Mouse (Mus musculus) heart, adult 9 months (tissue): Measurements from ENCODE around the gene Mipep.

Experiments
- DNase-seq, 2 experiments: peaks; one replicate each; pipeline ENCODE4 v3.0.0; 2022; ENCODE audit warnings: low spot score in 2 of 2

Gene Mipep

DNA sequence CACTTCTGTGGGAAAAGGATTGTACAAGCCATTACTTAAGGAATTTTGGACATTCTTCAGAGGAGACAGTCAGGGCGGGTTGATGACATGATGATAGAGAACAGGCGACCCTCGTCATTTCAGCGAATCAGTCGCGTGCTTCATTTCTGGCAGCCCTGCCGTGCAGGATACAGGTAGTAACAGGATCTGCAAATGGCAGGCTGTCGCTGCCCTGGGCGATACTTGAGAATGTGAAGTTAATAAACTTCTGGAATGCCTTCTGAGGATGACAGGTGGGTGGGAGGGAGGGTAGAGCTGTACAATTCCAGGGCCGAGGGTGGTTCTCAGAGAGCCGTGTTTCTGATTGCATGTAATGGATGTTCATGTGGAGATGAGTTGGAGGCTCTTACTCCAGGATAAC, 82.0 kb downstream of the Mipep start:
- no peak for DNase-seq

DNA sequence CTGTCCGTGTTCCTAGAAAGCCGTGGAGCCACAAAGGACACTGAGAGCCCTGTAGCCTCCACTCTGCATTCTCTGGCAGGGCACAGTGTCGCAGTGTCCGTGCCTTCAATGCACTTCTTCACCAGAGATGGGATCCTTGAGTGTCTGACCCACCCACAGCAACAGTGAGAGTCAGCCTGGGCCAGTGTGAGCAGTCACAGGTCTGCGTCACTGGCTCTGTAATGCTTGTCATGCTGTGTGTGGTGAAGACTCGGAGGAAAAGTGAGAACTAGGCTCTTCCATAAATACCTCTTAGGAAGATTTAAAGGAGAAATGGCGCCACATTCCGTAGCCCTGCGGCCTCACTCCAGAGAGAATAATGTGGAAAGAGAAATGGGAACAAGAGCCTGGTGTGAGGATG, 84.0 kb downstream of the Mipep start:
- no peak for DNase-seq

DNA sequence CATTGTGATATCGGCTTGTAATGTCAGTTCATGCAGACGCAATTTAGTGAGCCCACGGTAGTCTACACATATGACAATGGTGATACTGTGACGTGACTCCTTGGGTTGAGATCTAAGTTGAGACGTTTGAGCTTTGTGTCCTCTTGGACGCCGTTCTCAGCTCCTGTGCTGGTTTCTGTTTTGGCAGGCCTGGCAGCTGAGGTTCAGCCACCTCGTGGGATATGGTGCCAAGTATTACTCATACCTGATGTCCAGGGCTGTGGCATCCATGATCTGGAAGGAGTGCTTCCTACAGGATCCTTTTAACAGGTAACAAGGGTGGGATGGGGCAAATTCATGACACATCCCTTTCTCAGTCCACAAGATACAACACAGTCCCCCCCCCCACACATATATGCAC, 87.5 kb downstream of the Mipep start:
- no peak for DNase-seq

DNA sequence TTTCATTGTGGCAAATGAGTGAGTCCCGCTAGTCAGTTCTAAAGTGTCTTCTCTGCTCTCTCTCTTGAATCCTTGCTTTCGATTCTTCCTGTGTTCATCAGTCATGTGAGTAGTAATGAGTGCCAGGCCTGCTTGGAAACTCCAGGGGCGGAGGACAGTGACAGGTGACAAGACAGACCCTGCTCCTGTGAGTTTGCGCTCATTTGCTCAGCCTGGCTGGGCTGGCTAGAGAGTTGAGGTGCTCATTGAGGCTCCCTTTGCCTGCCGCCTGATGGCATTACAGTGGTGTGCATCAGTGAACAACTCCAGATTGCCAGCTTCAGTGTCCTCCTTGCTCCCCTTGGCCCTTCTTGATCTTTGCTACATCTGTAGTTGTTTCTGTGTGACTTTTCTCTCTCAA, 97.7 kb downstream of the Mipep start:
- no peak for DNase-seq

DNA sequence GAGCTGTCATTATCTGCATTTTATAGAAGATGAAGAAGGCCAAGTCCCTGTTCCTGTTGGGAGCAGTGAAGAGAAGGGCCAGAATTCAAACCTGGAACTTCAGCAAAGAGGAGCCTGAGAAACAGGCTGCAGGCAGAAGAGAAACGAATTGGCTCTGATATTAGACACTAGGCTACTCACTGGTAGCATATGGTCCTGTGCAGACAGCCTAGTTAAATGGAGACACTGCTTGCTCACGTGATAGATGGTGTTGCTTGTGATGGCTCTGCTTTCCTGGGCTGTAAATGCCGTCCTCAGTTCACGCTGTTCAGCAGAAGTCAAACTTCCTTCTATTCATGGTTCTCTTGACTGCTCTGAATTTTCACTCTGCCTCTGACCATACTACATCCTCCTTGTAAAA, 98.3 kb downstream of the Mipep start:
- no peak for DNase-seq

DNA sequence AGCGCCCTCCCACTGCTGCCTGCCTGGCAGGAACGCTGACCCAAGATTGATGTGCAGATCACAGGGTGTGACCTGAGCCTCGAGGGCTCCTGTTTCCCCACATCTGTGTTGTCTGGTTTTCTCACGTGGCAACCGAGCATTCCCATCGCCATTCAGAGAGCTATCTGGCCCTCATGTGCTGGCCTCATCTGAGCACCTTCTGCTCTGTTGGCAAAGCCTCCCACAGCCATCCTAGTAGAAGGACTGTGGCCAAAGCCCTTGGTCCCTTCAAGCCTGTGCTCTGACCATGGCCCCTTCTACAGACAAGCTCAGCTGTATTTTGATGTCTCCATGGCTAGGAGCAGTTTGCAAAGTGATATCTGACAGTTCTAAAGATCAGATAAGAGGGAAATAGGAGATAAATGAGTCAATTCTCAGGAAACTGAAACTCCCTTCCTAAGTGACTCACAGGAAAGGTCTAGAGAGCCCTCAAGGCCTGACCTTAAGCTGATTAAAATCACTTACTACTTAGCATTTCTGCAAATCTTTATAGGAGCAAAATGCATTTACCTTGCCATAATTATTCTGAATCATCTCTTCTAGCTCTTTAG, 101.1 kb downstream of the Mipep start:
- DNase-seq, result no peak

DNA sequence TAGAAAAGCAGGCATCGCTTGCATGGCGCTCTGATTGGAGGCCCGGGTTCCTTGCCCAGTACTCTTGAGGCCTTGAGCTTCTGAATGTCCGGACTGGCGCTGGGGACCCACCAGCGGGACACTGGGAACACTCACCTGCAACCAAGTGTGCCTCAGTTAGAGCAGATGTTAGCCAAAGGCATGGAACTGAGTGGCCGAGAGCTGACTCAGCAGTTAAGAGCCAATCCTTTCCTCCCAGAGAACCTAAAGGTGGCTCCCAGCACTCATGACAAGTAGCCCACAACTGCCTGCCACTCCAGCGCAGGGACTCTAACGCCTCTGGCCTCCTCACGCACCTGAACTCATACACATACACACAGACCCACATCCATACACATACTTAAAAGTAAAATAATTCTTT, 109.5 kb downstream of the Mipep start:
- DNase-seq, result no peak

DNA sequence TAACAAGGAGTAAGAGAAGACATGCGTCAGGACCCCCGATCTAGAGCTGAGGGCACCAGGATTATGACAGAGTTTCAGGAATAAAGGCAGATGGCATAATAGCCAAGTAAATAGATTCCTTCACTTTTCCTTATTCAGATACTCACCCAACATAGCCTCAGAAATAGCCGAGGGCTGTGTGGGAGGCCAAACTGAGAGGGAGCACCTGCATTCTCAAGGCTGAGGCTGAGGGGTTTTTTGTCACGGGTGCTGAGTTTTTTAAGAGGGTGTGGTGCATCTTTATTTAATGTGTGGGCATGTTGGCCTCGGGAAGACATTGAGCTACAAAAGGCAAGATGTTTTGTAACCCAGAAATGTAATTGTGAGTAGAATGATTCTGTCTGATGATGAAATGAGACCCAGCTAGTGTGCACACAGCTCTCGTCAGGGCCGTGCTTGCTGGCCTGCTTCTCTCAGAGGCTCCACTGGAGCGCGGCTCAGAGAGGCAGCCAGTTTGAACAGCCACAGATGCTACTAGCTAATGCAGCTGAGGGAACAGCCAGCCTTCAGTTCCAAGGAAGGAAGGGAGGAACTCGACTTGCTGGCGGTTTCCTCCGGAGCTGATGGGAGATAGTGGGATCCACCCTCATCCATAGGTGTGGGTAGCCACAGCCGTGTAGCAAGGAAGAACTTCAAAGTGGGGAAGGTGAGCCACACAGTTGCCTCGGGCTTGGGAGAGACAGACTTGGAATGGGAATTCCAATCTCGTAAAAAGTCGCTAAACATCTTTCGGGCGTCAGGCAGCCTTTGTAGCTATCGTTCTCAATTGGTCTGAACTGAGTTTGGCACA, 111.0 kb downstream of the Mipep start:
- DNase-seq, result no peak

DNA sequence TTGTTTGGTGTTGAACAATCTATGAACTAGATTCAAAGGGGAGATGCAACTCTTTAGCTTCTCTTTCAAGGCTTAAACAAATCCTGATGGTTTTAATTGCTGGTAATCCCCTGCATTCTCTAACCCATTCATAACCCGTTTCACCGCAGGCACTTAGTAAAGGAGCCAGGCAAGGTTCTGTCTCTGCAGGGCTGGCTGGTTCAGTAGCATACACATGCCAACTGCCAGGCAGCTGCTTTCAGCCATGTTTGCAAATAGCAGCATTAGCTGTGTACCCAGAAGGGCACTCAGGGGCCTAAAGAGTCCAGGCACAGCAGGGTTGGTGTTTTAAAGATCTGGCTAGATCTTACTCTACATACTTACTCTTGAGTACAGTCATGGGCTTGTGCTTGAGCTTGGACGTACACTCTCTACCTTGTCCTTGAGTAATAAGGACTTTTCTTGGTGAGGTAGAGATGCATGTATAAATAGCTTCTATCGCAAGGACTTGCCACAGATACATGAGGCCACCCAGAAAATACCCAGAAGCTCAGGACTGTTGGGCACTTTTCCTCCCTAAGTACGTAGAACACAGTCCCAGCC, 113.8 kb downstream of the Mipep start:
- DNase-seq, result no peak

DNA sequence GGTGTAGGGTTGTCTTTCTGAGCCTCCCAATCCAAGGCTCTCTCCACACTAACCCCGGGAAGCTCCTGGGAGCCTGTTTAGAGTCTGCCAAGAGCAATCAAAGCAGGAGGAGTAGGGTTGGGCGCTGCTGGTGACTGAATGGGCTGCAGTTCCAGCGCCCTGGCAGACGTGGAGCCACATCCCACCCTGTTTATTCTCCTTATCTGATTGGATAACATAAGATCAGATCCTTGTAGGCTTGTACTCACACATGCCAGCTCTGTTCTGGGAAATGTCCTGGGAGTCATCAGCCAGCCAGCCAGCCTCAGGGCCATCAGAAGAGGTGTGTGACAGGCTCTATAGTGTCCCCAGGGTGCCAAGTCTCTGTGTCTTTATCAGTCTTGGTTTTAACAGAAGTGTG, 120.1 kb downstream of the Mipep start:
- no peak for DNase-seq

DNA sequence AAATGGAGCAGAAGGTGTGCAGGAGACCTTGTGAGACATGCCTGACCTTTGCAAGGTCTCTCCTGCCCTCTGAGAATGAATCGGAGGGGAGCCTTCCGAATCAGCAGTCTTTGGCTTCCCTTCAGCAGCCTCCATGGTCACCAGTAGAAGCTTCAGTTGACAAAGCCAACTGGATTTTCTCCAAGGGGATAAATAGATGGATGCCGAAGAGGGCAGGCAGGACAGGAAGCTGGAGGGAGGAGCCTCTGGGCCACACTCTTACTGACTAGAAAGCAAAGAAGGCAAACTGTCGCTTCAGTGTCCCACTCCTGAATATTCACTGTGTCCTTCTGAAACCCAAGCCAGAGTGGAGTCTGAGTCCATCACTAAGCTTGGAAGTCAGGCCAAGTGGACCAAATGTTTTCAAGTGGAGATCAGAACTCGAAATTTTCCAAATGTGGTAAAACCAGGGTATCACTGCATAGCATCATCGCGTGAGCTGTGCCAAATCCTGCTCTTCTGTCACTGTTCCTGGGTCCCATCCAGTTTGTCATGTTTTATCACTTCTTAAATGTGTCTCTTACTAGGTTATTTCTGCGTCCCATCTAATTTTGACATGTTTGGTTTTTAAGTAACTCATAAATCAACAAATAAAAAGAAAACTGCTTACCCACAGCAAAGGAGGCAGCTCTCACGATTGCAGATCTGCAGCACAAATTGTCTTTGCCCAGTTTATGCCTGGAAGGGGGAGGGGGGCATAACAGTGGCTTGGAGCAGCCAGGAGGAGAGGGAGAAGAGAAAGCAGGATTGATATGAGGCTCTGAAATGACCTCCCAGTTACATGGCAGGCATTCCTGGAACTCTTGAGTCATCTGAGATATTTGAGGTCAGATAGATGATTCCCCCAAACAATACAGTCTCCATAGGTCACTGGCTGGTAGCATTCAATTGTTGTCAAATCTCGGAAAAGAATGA, 122.3 kb downstream of the Mipep start:
- peak; percentile 13 to 23 for DNase-seq

DNA sequence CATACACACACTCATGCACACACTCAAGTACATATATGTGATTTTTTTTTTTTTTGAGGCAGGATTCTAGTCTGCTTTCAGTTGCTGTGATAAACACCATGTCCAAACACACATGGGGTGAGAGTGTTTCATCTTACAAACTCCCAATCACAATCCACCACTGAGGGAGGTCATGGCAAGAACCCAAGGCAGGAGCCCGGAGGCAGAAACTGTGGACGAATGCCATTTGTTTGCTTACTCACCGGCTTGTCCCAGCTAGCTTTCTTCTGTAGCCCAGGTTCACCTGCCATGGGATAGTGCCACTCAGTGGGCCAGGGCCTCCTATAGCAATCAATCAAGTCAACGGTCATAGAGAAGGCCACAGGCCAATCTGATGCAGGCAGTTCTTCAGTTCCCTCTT, 125.0 kb downstream of the Mipep start:
- DNase-seq, result no peak

DNA sequence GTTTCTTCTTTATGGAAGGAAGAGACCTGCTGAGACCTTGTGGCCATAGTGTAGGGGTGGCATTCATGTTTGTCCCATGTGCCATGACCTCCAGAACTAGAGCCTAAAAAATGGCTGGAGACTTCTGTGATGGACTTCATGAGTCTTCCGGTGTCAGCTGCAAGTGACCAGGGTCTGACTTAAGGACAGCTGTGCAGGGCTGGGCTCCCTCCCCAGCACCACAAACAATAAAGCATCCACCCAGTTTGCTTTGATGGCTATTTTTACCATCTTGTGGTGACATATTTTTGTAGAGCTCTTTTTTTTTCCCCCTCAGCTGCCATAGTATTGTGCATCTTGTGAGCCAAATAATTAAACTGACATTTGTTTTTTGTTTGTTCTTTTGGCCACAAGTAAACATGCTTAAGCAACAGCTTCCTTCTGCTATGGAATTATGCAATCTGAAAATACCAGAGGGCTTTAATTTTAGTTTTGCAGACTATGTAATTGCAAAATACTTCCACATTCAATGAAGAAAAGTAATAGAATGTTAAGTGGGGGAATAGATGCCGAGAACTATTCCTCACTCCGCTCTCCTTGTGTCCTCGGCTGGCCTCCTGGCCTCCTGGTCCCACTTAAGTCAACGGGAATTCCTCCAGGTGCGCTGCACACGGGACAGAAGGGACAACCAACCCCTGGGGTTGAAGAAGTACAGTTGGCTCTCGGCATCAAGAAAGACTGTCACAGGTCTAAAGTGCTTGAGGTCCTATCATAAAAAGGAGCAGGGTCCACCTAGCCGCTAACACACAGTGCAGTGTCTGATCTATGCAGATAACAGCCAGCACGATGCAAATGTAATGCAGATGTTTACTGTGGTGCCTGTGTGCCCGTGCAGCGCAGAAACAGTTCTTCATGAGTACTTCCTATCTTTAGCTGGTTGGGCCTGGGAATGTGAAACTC, 126.4 kb downstream of the Mipep start:
- DNase-seq, result no peak

DNA sequence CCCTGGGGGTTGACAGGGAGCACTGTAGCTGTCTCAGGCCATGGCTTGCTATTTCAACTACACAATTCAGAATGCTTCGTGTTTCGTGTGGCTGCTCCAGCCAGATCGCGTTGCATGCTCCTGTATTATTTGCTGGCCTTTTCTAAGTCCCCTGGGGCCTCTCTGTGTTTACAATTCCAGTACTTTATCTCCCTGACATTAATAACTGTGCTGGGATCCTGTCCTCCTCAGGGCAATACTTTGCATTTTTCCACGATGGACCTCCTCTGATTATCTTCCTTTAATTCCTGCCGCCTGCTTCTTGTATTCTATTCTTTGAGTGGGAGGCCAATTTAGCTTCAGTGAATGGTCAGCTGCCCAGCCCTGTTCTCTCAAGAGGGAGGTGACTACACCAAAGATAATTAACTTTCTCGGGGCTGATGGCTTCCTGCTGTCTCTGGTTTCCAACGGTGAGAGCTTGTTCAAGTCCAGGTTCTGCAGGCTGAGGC, 128.7 kb downstream of the Mipep start:
- DNase-seq, result peak; percentile 8 to 20

DNA sequence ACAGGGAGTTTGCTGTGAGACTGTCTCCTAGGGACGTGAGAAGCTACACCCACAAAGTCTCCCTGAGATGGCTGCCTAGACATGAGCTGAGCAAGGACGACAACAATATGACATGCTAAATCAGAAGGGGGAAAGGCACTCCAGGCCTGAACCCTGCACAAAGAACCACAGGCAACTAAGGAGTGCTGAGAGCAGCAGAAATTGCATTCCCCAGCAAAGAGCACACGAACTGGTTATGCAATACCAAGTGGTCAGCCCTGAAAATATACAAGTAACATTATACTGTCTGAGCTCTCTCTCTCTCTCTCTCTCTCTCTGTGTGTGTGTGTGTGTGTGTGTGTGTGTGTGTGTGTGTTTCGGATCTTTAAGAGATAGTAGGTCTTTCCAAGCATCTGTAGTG, 132.3 kb downstream of the Mipep start:
- no peak for DNase-seq

DNA sequence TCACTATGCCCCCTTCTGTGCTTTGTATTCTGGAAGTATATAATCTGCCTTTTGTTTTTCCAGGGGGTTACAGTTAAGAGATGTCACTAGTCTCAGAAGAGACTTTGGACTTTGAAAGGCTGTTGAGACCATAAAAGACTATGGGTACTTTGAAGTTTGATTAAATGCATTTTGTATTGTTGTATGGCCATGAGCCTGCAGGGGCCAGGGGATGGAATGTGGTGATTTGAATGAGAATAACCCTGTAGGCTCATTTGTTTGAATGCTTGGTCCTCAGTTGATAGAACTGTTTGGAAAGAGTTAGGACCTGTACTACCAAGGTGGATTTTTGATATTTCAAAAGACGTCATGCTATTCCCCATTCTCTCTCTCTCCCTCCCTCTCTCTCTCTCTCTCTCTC, 141.6 kb downstream of the Mipep start:
- no peak for DNase-seq

DNA sequence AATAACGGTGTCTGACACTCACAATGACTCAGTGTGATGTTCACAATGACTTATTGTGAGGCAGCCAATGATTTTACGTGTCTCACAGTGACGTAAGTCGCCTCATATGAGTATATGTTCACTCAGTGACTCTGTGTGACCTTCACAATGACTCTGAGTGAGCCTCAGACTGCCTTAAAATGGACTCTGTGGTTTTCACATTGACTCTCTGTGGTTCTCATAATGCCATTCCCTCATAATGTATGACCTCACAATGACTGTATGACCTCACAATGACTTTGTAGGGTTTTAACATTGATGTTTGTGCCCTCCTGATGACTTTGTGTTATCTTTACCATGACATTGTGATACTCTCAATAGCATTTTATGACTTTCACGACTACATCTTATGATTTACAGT, 151.3 kb downstream of the Mipep start:
- DNase-seq, result no peak

DNA sequence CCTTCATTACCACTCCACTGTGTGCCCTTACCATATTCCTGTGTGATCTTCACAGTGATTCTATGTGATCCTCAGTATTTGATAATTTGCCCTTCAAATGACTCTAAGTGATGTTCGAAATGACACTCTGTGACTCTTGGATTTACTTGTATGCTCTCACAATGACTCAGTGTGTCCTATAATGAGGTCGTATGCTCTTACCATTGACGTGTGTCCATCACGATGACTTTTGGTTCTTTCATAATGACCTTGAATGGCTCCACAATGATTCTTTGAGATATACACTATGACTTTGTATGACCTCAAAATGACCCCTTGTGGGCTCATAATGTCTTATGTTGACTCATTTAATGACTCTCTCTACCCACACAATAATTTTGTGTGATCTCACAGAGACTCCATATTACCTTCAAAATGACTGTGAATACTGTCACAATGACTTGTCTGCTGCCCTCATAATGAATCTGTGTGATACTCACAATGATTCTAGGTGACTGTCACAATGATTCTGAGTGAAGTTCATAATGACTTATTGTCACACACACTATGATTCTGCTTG, 153.2 kb downstream of the Mipep start:
- DNase-seq, result no peak
